Mouse (Mus musculus) cerebellum, adult 18-20 months (tissue): ENCODE measurements around the gene Edc3.
A peak's percentile ranks its signal among the peaks of the same experiment; 100 is the strongest.
"Not testable (repeated sequence)": the region's sequence is repeated elsewhere in the genome, so short reads cannot be mapped to it uniquely, and the experiment has no call there.

Experiments
- DNase-seq, 2 experiments: peaks; one replicate each; pipeline ENCODE4 v3.0.0; 2021

Gene Edc3

GRCm38 (mm10) chr9:57706496-57706895 lies 1.8 kb upstream of the Edc3 start:
- no peak for DNase-seq

GRCm38 (mm10) chr9:57708720-57709274 lies 457 bp downstream of the Edc3 start:
- DNase-seq = peak; percentile 46 to 73

GRCm38 (mm10) chr9:57710214-57710613 lies 1.9 kb downstream of the Edc3 start:
- DNase-seq = not testable (repeated sequence)

- no peak for DNase-seq
Measured at GRCm38 (mm10) chr9:57712194-57712593, 3.9 kb downstream of the Edc3 start.

GRCm38 (mm10) chr9:57718408-57718807 lies 10.1 kb downstream of the Edc3 start:
- DNase-seq = peak; percentile 68 to 74

- DNase-seq = no peak
Measured at GRCm38 (mm10) chr9:57720736-57721135, 12.4 kb downstream of the Edc3 start.

- no peak for DNase-seq
Measured at GRCm38 (mm10) chr9:57722371-57722770, 14.0 kb downstream of the Edc3 start.

- DNase-seq = peak; percentile 70 to 74
Measured at GRCm38 (mm10) chr9:57723315-57723715, 15.0 kb downstream of the Edc3 start.

- DNase-seq = no peak
Measured at GRCm38 (mm10) chr9:57723796-57724195, 15.5 kb downstream of the Edc3 start.

- DNase-seq = no peak
Measured at GRCm38 (mm10) chr9:57724701-57725100, 16.4 kb downstream of the Edc3 start.

GRCm38 (mm10) chr9:57728312-57728711 lies 20.0 kb downstream of the Edc3 start:
- DNase-seq = peak; percentile 58 to 72

GRCm38 (mm10) chr9:57733606-57734005 lies 25.3 kb downstream of the Edc3 start:
- no peak for DNase-seq

GRCm38 (mm10) chr9:57739863-57740262 lies 31.5 kb downstream of the Edc3 start:
- no peak for DNase-seq

- DNase-seq = peak; percentile 64 to 76
Measured at GRCm38 (mm10) chr9:57744462-57745091, 36.2 kb downstream of the Edc3 start.

- DNase-seq = no peak
Measured at GRCm38 (mm10) chr9:57747067-57747466, 38.7 kb downstream of the Edc3 start.

GRCm38 (mm10) chr9:57748137-57748536 lies 39.8 kb downstream of the Edc3 start:
- peak; percentile 73 to 76 for DNase-seq

- no peak for DNase-seq
Measured at GRCm38 (mm10) chr9:57748831-57749230, 40.5 kb downstream of the Edc3 start.

- no peak for DNase-seq
Measured at GRCm38 (mm10) chr9:57750901-57751300, 42.6 kb downstream of the Edc3 start.

GRCm38 (mm10) chr9:57757578-57757977 lies 49.2 kb downstream of the Edc3 start:
- DNase-seq = no peak

GRCm38 (mm10) chr9:57758528-57758927 lies 50.2 kb downstream of the Edc3 start:
- DNase-seq = peak; percentile 39 to 41

- peak; percentile 91 for DNase-seq
Measured at GRCm38 (mm10) chr9:57759289-57759688, 50.9 kb downstream of the Edc3 start.

- peak in 1 of 2 experiments; percentile 39 for DNase-seq
Measured at GRCm38 (mm10) chr9:57760416-57761146, 52.2 kb downstream of the Edc3 start.

GRCm38 (mm10) chr9:57761563-57762551 lies 53.5 kb downstream of the Edc3 start:
- peak in 1 of 2 experiments; percentile 28 for DNase-seq
